9 mouse cellular contexts compared by ENCODE assay signal in genomic region chr7:137310091-137310761, GRCm38 (mm10). TPM values are rescaled to one million over a fixed set of nuclear protein-coding genes. Genes with fewer than 3 reads are reported as not detected.
DNase-seq lines count a peak whose midpoint lies in the region; ATAC-seq lines count a peak whose summit lies in the region.
"Had no signal": no experiment of that assay in that cellular context is flagged by ENCODE, and none has a peak within 500 bp of the region (broad histone marks: within the 10 kb centered on the region; RNA-seq: fewer than 3 reads in every experiment).

No protein-coding gene starts in this region.

- under 1% methylated on average over 45 of the region's 49 CpGs for WGBS in forebrain, embryonic 11.5 days
- WGBS in hindbrain, embryonic 14.5 days, result under 1% methylated on average over 43 of the region's 49 CpGs
- under 1% methylated on average over 42 of the region's 49 CpGs for WGBS in midbrain, embryonic 16.5 days

- no peaks in the 10 kb centered on the region for H3K9me3 ChIP-seq in megakaryocyte, embryonic 14.5 days
- H3K9me3 ChIP-seq in forebrain, embryonic 11.5 days (ENCODE audit: control insufficient read depth, low read length), result no peaks in the 10 kb centered on the region
- no peaks in the 10 kb centered on the region for H3K9me3 ChIP-seq in hindbrain, embryonic 14.5 days (ENCODE audit: control insufficient read depth, low read length)
- no peaks in the 10 kb centered on the region for H3K9me3 ChIP-seq in midbrain, embryonic 16.5 days (replicated peaks; ENCODE audit: control insufficient read depth, low read length, poor library complexity, severe bottlenecking)

- peak; percentile 79 for DNase-seq in forebrain, embryonic 11.5 days (ENCODE audit: low spot score)
- no peak for DNase-seq in hindbrain, embryonic 14.5 days (ENCODE audit: low spot score)
- no peak for DNase-seq in layer of hippocampus, adult 18-20 months (ENCODE audit: low spot score in 2 of 2)
- DNase-seq in spleen, postnatal 14 days (ENCODE audit: low spot score in 2 of 2), result no peak
- no peak for DNase-seq in adrenal gland, postnatal 4 days (ENCODE audit: low spot score in 2 of 2)

- H3K27ac ChIP-seq in forebrain, embryonic 11.5 days (ENCODE audit: low read depth, low read length), result peak overlapping the region; percentile 41; the same call in 1 of the 2 replicates
- H3K27ac ChIP-seq in hindbrain, embryonic 14.5 days, result peak overlapping the region; percentile 98
- H3K27ac ChIP-seq in midbrain, embryonic 16.5 days (ENCODE audit: low read length), result peak overlapping the region; percentile 88

- H3K9ac ChIP-seq in forebrain, embryonic 11.5 days (ENCODE audit: low read length), result peak overlapping the region; percentile 50
- peak overlapping the region; percentile 96 for H3K9ac ChIP-seq in hindbrain, embryonic 14.5 days
- H3K9ac ChIP-seq in midbrain, embryonic 16.5 days (ENCODE audit: low read depth, low read length), result peak overlapping the region; percentile 71

- H3K4me1 ChIP-seq in megakaryocyte, embryonic 14.5 days, result peaks cover 47% of the 10 kb centered on the region
- H3K4me1 ChIP-seq in forebrain, embryonic 11.5 days (replicated peaks; ENCODE audit: control insufficient read depth, insufficient read depth, low read length), result peaks cover 34% of the 10 kb centered on the region
- H3K4me1 ChIP-seq in hindbrain, embryonic 14.5 days (replicated peaks; ENCODE audit: control insufficient read depth, insufficient read depth, low read length), result peaks cover 20% of the 10 kb centered on the region
- H3K4me1 ChIP-seq in midbrain, embryonic 16.5 days (ENCODE audit: control insufficient read depth, insufficient read depth, low read length), result peaks cover 18% of the 10 kb centered on the region

- ATAC-seq in megakaryocyte, adult 5-6 weeks (ENCODE audit: poor library complexity, severe bottlenecking), result no peak
- peak; percentile 47; the same call in 1 of the 2 replicates for ATAC-seq in forebrain, embryonic 11.5 days (replicated peaks; ENCODE audit: low FRiP score)
- no peak for ATAC-seq in hindbrain, embryonic 14.5 days (ENCODE audit: low FRiP score)
- ATAC-seq in midbrain, embryonic 16.5 days, result no peak

- peaks cover 94% of the 10 kb centered on the region for H3K27me3 ChIP-seq in megakaryocyte, embryonic 14.5 days (replicated peaks)
- H3K27me3 ChIP-seq in forebrain, embryonic 11.5 days (ENCODE audit: control insufficient read depth, insufficient read depth, low read length), result peaks cover 73% of the 10 kb centered on the region
- peaks cover 4% of the 10 kb centered on the region; the same call in 1 of the 2 replicates for H3K27me3 ChIP-seq in hindbrain, embryonic 14.5 days (ENCODE audit: control insufficient read depth, insufficient read depth, low read length)
- no peaks in the 10 kb centered on the region for H3K27me3 ChIP-seq in midbrain, embryonic 16.5 days (ENCODE audit: control insufficient read depth, insufficient read depth, low read depth, low read length)

- H3K36me3 ChIP-seq in megakaryocyte, embryonic 14.5 days (replicated peaks; ENCODE audit: low read length), result no peaks in the 10 kb centered on the region
- no peaks in the 10 kb centered on the region for H3K36me3 ChIP-seq in forebrain, embryonic 11.5 days (ENCODE audit: control insufficient read depth, insufficient read depth, low read length)
- H3K36me3 ChIP-seq in hindbrain, embryonic 14.5 days (replicated peaks; ENCODE audit: control insufficient read depth, insufficient read depth), result peaks cover 8% of the 10 kb centered on the region
- H3K36me3 ChIP-seq in midbrain, embryonic 16.5 days (ENCODE audit: control insufficient read depth, insufficient read depth, low read length), result no peaks in the 10 kb centered on the region

- peak overlapping the region; percentile 33 for H3K4me3 ChIP-seq in megakaryocyte, embryonic 14.5 days (replicated peaks)
- peak overlapping the region; percentile 33 for H3K4me3 ChIP-seq in forebrain, embryonic 11.5 days (ENCODE audit: low read depth, low read length)
- peak overlapping the region; percentile 61 for H3K4me3 ChIP-seq in hindbrain, embryonic 14.5 days (replicated peaks; ENCODE audit: low read length)
- peak overlapping the region; percentile 53 for H3K4me3 ChIP-seq in midbrain, embryonic 16.5 days (ENCODE audit: low read depth, low read length)

- peak overlapping the region; percentile 64 for H3K4me2 ChIP-seq in forebrain, embryonic 11.5 days (ENCODE audit: low read depth, low read length, severe bottlenecking)
- H3K4me2 ChIP-seq in hindbrain, embryonic 14.5 days (replicated peaks), result peak overlapping the region; percentile 64
- H3K4me2 ChIP-seq in midbrain, embryonic 16.5 days (ENCODE audit: low read length), result peak overlapping the region; percentile 67

RNA-seq across cellular contexts. Expression of gene Ebf3, which starts 4.0 kb away (rescaled TPM):
- polyA plus RNA-seq in megakaryocyte, embryonic 14.5 days (2012; ENCODE audit: insufficient read depth, low replicate concordance), result not detected in 2 replicates
- total RNA-seq in megakaryocyte, adult 5-6 weeks (2015), result 0.47 and 0.68 TPM in 2 replicates
- 0.45 and 0.62 TPM in 2 replicates for total RNA-seq in megakaryocyte, adult 5-6 weeks (2017)
- polyA plus RNA-seq in forebrain, embryonic 11.5 days (2014; fragmentation: Nextera tagmentation; extraction: Ambion mirVana), result 2.9 and 3.6 TPM in 2 replicates
- 26.9 and 32.8 TPM in 2 replicates for polyA plus RNA-seq in hindbrain, embryonic 14.5 days (2014; fragmentation: Nextera tagmentation; extraction: Ambion mirVana)
- polyA plus RNA-seq in midbrain, embryonic 16.5 days (2015; fragmentation: Nextera tagmentation; extraction: Ambion mirVana), result 8.8 and 9.0 TPM in 2 replicates
- under 1 TPM; 0.47 to 0.68 TPM for total RNA-seq in layer of hippocampus, adult 18-20 months (2021)
- total RNA-seq in adrenal gland, postnatal 4 days (2021), result 1 to 10 TPM; 8.7 to 9.7 TPM
- polyA plus RNA-seq: liver, adult 2 months had no signal

Comparison
In these comparisons a context has a peak if more than half of its experiments do, and no peak if none do; other contexts are left out.
1. H3K27ac ChIP-seq: peak in every context shown above with its lines; median percentile 98 in hindbrain, embryonic 14.5 days; 88 in midbrain, embryonic 16.5 days; 41 in forebrain, embryonic 11.5 days.